Mouse (Mus musculus): ENCODE results near the gene Rnf43. TPM values are rescaled to one million over a fixed set of nuclear protein-coding genes. Genes with fewer than 3 reads are reported as not detected.

Rnf43 gene
- polyA plus RNA-seq (2016; fragmentation: Nextera tagmentation; extraction: Ambion mirVana), result 2.1 and 4.4 TPM in 2 replicates

- peaks cover 6% of the 10 kb centered on the region; the same call in 1 of the 2 replicates for H3K4me1 ChIP-seq
- peak within 1 kb of the TSS; percentile 59 for H3K4me2 ChIP-seq (replicated peaks)
- under 1% methylated on average over 8 of the region's 8 CpGs for WGBS
- no peak within 1 kb of the TSS for H3K9ac ChIP-seq
- peaks cover 21% of the 10 kb centered on the region for H3K27me3 ChIP-seq
- H3K27ac ChIP-seq, result no peak within 1 kb of the TSS
- H3K9me3 ChIP-seq (replicated peaks), result no peaks in the 10 kb centered on the region
- H3K36me3 ChIP-seq, result no peaks in the 10 kb centered on the region
- no peak for ATAC-seq (ENCODE audit: low FRiP score)
- H3K4me3 ChIP-seq, result peak within 1 kb of the TSS; percentile 27
Observed at GRCm38 (mm10) chr11:87662407-87662806, at the start of gene Rnf43. Rnf43 (plus strand) TSS chr11:87662722.

- WGBS, result 94% methylated on average over 7 of the region's 7 CpGs
- Histone ChIP-seq H3K9me3 (replicated peaks) (0 out of 2 replicates have a peak, but pooled peaks cover 6% of the 10 kb centered on the region), H3K4me1 (no peaks in the 10 kb centered on the region), H3K27me3 (no peaks in the 10 kb centered on the region), H3K9ac (no peak overlapping the region), H3K4me2 (replicated peaks) (no peak overlapping the region), H3K36me3 (peaks cover 93% of the 10 kb centered on the region), H3K27ac (no peak overlapping the region), H3K4me3 (no peak overlapping the region)
- ATAC-seq (ENCODE audit: low FRiP score), result no peak
Observed at GRCm38 (mm10) chr11:87613972-87614371, 48.5 kb upstream of the Rnf43 start.

- 0 out of 2 replicates have a peak, but pooled peaks cover 6% of the 10 kb centered on the region for H3K9me3 ChIP-seq (replicated peaks)
- WGBS, result 92% methylated on average over 5 of the region's 5 CpGs
- peaks cover 81% of the 10 kb centered on the region for H3K36me3 ChIP-seq
- H3K4me2 ChIP-seq (replicated peaks), result no peak overlapping the region
- ATAC-seq (ENCODE audit: low FRiP score), result no peak
- H3K4me3 ChIP-seq, result no peak overlapping the region
- H3K4me1 ChIP-seq, result no peaks in the 10 kb centered on the region
- no peak overlapping the region for H3K9ac ChIP-seq
- H3K27me3 ChIP-seq, result no peaks in the 10 kb centered on the region
- no peak overlapping the region for H3K27ac ChIP-seq
Observed at GRCm38 (mm10) chr11:87615551-87615950, 47.0 kb upstream of the Rnf43 start.

GRCm38 (mm10) chr11:87615952-87616351 lies 46.6 kb upstream of the Rnf43 start:
- no peak overlapping the region for H3K4me3 ChIP-seq
- H3K27me3 ChIP-seq, result no peaks in the 10 kb centered on the region
- H3K36me3 ChIP-seq, result peaks cover 77% of the 10 kb centered on the region
- 97% methylated on average over 2 of the region's 2 CpGs for WGBS
- H3K9me3 ChIP-seq (replicated peaks), result 0 out of 2 replicates have a peak, but pooled peaks cover 6% of the 10 kb centered on the region
- H3K4me1 ChIP-seq, result no peaks in the 10 kb centered on the region
- no peak overlapping the region for H3K27ac ChIP-seq
- no peak overlapping the region for H3K4me2 ChIP-seq (replicated peaks)
- no peak overlapping the region for H3K9ac ChIP-seq
- no peak for ATAC-seq (ENCODE audit: low FRiP score)

- H3K4me3 ChIP-seq, result no peak within 1 kb of the TSS
- peaks cover 67% of the 10 kb centered on the region for H3K36me3 ChIP-seq
- H3K27me3 ChIP-seq, result no peaks in the 10 kb centered on the region
- H3K4me1 ChIP-seq, result no peaks in the 10 kb centered on the region
- no peak within 1 kb of the TSS for H3K27ac ChIP-seq
- no peak for ATAC-seq (ENCODE audit: low FRiP score)
- H3K9ac ChIP-seq, result no peak within 1 kb of the TSS
- no peak within 1 kb of the TSS for H3K4me2 ChIP-seq (replicated peaks)
- 88% methylated on average over 52 of the region's 69 CpGs for WGBS
- H3K9me3 ChIP-seq (replicated peaks), result 0 out of 2 replicates have a peak, but pooled peaks cover 6% of the 10 kb centered on the region
Observed at GRCm38 (mm10) chr11:87616790-87617474, 45.6 kb upstream of the Rnf43 start, which contains the start of gene Hsf5. Hsf5 (plus strand) TSS chr11:87617164.

DNA sequence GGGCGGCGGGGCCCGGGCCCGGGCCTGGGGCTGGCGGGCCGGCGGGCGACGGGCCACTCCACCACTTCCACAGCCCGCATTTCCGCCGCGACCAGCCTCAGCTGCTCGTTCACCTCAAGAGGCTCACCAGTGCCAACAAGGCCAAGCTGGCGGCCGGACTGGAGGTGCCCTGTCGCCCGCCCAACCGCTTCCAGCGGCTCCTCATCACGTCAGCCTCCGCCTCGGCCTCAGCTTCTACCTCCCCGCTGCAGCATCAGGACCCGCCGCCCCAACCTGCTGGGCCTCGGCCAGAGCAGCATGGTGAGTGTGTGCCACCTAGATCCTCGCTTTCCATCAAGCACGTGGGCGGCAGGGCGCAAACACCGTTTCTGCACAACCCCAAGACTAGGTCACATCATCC lies 44.9 kb upstream of the Rnf43 start:
- ATAC-seq (ENCODE audit: low FRiP score), result no peak
- 0 out of 2 replicates have a peak, but pooled peaks cover 6% of the 10 kb centered on the region for H3K9me3 ChIP-seq (replicated peaks)
- WGBS, result 92% methylated on average over 32 of the region's 32 CpGs
- H3K4me2 ChIP-seq (replicated peaks), result no peak overlapping the region
- no peak overlapping the region for H3K9ac ChIP-seq
- H3K27me3 ChIP-seq, result no peaks in the 10 kb centered on the region
- no peaks in the 10 kb centered on the region for H3K4me1 ChIP-seq
- no peak overlapping the region for H3K27ac ChIP-seq
- H3K4me3 ChIP-seq, result no peak overlapping the region
- H3K36me3 ChIP-seq, result peaks cover 61% of the 10 kb centered on the region

- Histone ChIP-seq H3K4me1 (no peaks in the 10 kb centered on the region), H3K36me3 (peaks cover 41% of the 10 kb centered on the region), H3K9ac (no peak overlapping the region), H3K4me2 (replicated peaks) (no peak overlapping the region), H3K27ac (no peak overlapping the region), H3K4me3 (no peak overlapping the region), H3K9me3 (replicated peaks) (no peaks in the 10 kb centered on the region), H3K27me3 (no peaks in the 10 kb centered on the region)
- no peak for ATAC-seq (ENCODE audit: low FRiP score)
- 78% methylated on average over 4 of the region's 4 CpGs for WGBS
Observed at GRCm38 (mm10) chr11:87623160-87623559, 39.4 kb upstream of the Rnf43 start.

DNA sequence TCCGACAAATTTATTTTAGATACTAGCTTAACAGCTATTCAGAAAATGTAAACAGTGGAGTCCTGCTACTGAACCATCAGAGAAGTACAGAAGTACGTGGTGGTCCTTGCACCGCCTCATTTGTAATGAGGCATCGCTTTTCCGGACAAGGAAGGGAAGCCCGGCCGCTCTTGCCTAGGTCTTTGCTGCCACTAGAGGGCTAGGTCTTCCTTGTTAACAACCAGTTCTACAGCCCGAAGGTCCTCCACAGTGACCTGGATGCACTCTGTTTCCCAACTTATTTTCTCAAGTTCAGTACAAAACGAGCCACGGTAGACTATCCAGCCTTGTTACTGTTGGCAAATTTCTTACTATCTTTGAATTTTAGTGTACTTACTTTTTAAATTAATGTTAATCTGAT lies 32.7 kb upstream of the Rnf43 start:
- H3K9me3 ChIP-seq (replicated peaks), result no peaks in the 10 kb centered on the region
- WGBS, result 39% methylated on average over 10 of the region's 10 CpGs
- no peak for ATAC-seq (ENCODE audit: low FRiP score)
- peaks cover 23% of the 10 kb centered on the region; the same call in 1 of the 2 replicates for H3K36me3 ChIP-seq
- H3K9ac ChIP-seq, result no peak overlapping the region
- no peaks in the 10 kb centered on the region for H3K4me1 ChIP-seq
- H3K27me3 ChIP-seq, result no peaks in the 10 kb centered on the region
- no peak overlapping the region for H3K4me2 ChIP-seq (replicated peaks)
- no peak overlapping the region for H3K4me3 ChIP-seq
- no peak overlapping the region for H3K27ac ChIP-seq

DNA sequence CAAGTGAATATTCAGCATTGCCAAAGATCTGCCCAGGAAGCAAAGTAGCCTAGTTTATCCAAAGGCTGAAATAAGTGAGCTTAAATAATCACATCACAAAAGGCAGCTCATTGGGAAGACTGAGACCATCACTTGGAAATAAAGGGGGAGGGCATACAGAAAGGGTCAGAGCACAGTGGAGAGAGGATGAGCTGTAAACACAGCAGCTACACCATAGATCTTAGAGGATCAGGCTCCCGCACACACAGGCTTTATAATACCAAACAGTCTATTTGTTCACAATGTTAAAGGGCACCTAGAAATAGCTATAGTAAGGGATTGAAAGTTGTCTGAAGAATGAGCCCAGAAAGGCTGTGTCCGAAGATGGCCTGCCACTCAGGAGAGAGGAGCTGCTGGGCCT lies 23.7 kb upstream of the Rnf43 start:
- Histone ChIP-seq H3K9me3 (replicated peaks) (no peaks in the 10 kb centered on the region), H3K27me3 (no peaks in the 10 kb centered on the region), H3K27ac (no peak overlapping the region)

GRCm38 (mm10) chr11:87639206-87639605 lies 23.3 kb upstream of the Rnf43 start:
- no peak for ATAC-seq (ENCODE audit: low FRiP score)
- Histone ChIP-seq H3K36me3 (peaks cover 4% of the 10 kb centered on the region; the same call in 1 of the 2 replicates), H3K27ac (no peak overlapping the region), H3K9ac (peak overlapping the region; percentile 65), H3K27me3 (no peaks in the 10 kb centered on the region), H3K4me2 (replicated peaks) (peak overlapping the region; percentile 72), H3K4me3 (peak overlapping the region; percentile 37), H3K9me3 (replicated peaks) (no peaks in the 10 kb centered on the region), H3K4me1 (peaks cover 9% of the 10 kb centered on the region)
- under 1% methylated on average over 29 of the region's 29 CpGs for WGBS

More for the DNA sequence above, 23.7 kb upstream of the Rnf43 start:
- Histone ChIP-seq H3K9ac (peak overlapping the region; percentile 65), H3K36me3 (peaks cover 8% of the 10 kb centered on the region; the same call in 1 of the 2 replicates), H3K4me1 (peaks cover 9% of the 10 kb centered on the region), H3K4me3 (peak overlapping the region; percentile 37), H3K4me2 (replicated peaks) (peak overlapping the region; percentile 72)
- 9% methylated on average over 2 of the region's 2 CpGs for WGBS
- ATAC-seq (ENCODE audit: low FRiP score), result no peak

GRCm38 (mm10) chr11:87642865-87643264 lies 19.7 kb upstream of the Rnf43 start:
- Histone ChIP-seq H3K9ac (no peak overlapping the region), H3K4me3 (no peak overlapping the region), H3K4me2 (replicated peaks) (no peak overlapping the region), H3K4me1 (peaks cover 9% of the 10 kb centered on the region), H3K36me3 (no peaks in the 10 kb centered on the region), H3K27ac (no peak overlapping the region), H3K9me3 (replicated peaks) (no peaks in the 10 kb centered on the region), H3K27me3 (no peaks in the 10 kb centered on the region)
- ATAC-seq (ENCODE audit: low FRiP score), result no peak

DNA sequence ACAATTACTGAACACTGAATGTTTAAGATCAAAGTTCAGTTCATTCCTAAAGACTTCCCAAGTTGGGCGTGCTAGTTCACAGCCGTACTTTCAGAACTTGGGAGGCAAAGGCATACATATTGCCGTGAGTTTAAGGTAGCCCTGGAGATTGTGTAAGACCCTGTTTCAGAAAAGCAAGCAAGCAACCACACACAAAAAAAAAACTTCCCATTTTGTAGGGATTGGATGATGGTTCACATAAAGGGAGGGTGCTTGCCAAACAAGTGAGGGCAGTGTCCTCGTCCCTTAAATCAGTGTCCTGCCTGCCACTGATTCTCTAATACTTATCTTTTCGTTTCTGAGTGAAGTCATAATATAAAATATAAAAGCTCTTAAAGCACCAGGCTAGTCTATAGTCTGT lies 7.8 kb upstream of the Rnf43 start:
- WGBS, result 87% methylated on average over 5 of the region's 5 CpGs

DNA sequence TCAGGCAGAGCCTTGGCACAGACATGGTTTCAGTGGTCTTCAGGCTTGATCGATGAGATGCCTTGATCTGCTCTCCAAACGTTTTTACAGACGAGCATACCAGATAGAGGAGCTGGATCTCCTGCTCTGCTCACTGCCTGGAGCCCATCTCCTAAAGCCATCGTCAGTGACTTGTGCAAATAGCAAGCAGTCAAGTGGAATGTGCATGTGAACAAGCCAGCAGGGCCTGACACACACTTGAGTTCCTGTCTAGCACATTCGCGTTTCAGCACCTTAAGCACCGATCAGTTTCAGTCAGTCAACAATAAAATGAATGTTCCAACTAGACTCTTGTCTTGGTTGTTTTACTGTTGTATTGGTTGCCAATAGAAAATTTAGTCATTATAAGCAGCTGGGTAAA lies 3.3 kb upstream of the Rnf43 start:
- WGBS, result 72% methylated on average over 7 of the region's 7 CpGs
- peaks cover 6% of the 10 kb centered on the region; the same call in 1 of the 2 replicates for H3K4me1 ChIP-seq
- H3K4me2 ChIP-seq (replicated peaks), result no peak overlapping the region
- no peak overlapping the region for H3K4me3 ChIP-seq
- no peak overlapping the region for H3K9ac ChIP-seq
- H3K36me3 ChIP-seq, result no peaks in the 10 kb centered on the region
- ATAC-seq (ENCODE audit: low FRiP score), result no peak
- no peaks in the 10 kb centered on the region for H3K9me3 ChIP-seq (replicated peaks)
- no peak overlapping the region for H3K27ac ChIP-seq
- peaks cover 17% of the 10 kb centered on the region for H3K27me3 ChIP-seq

More for the DNA sequence above, 7.8 kb upstream of the Rnf43 start:
- Histone ChIP-seq H3K27ac (no peak overlapping the region), H3K36me3 (no peaks in the 10 kb centered on the region), H3K4me2 (replicated peaks) (no peak overlapping the region), H3K4me3 (no peak overlapping the region), H3K9ac (no peak overlapping the region), H3K4me1 (no peaks in the 10 kb centered on the region), H3K9me3 (replicated peaks) (no peaks in the 10 kb centered on the region), H3K27me3 (no peaks in the 10 kb centered on the region)
- ATAC-seq (ENCODE audit: low FRiP score), result no peak
